Mouse (Mus musculus): Measurements from ENCODE around the gene Nktr. TPM values are rescaled to one million over a fixed set of nuclear protein-coding genes. Genes with fewer than 3 reads are reported as not detected.

Gene Nktr
- polyA plus RNA-seq, 1 experiment from 2014 or later, result 70.1 TPM

- Histone ChIP-seq H3K9me3 (no peaks in the 10 kb centered on the region), H3K27ac (no peak overlapping the region), H3K36me3 (no peaks in the 10 kb centered on the region), H3K27me3 (peaks cover 10% of the 10 kb centered on the region; the same call in 1 of the 2 replicates), H3K4me2 (no peak overlapping the region), H3K9ac (no peak overlapping the region), H3K4me1 (peaks cover 6% of the 10 kb centered on the region; the same call in 1 of the 2 replicates), H3K4me3 (no peak overlapping the region)
- no peak for ATAC-seq (ENCODE audit: insufficient number of reproducible peaks, insufficient read depth, low FRiP score, low TSS enrichment, low read depth)
- 50% methylated on average over 1 of the region's 1 CpGs for WGBS
Measured at GRCm38 (mm10) chr9:121794972-121795539, 76.1 kb downstream of the Nktr start.

- H3K9me3 ChIP-seq, result no peaks in the 10 kb centered on the region
- WGBS, result 14% methylated on average over 12 of the region's 12 CpGs
- no peak overlapping the region for H3K27ac ChIP-seq
- H3K27me3 ChIP-seq, result peaks cover 10% of the 10 kb centered on the region; the same call in 1 of the 2 replicates
- H3K9ac ChIP-seq, result no peak overlapping the region
- H3K36me3 ChIP-seq, result no peaks in the 10 kb centered on the region
- H3K4me2 ChIP-seq, result peak overlapping the region; percentile 37
- H3K4me1 ChIP-seq, result peaks cover 6% of the 10 kb centered on the region; the same call in 1 of the 2 replicates
- no peak; the same call in 1 of the 2 replicates for ATAC-seq (ENCODE audit: insufficient number of reproducible peaks, insufficient read depth, low FRiP score, low TSS enrichment, low read depth)
- H3K4me3 ChIP-seq, result no peak overlapping the region
Measured at GRCm38 (mm10) chr9:121797722-121798121, 78.8 kb downstream of the Nktr start.

DNA sequence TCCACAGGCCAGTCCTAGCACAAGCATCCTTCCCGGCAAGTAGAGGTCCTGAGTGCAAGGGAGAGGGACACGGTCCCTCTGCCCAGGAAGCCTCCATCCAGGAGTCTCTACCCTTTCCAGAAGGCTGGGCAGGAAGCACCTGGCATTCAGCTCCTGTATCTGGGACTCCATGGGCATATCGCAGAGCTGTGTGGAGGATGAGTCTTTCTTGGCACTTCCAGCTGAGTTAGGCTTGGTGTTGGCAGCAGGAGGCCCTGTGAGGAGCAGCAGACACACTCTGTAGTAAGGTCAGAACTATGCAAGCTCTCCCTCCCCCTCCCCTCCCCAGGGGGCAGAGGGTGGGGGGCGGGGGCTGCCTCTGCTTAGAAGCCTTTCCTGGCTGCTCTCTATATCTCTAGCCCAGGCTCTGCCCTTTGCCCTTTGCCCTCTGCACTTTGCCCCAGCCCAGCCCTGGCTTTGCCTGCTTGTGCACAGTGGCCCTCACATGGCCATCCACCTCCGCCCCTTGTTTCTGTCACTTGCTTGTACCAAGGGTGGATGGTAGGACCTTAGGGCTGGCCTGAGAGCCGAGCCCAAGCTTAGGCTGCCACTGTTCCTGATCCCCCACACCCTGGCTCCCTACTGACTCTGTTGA is 80.0 kb downstream of the Nktr start:
- H3K36me3 ChIP-seq, result no peaks in the 10 kb centered on the region
- no peak overlapping the region for H3K27ac ChIP-seq
- H3K4me1 ChIP-seq, result peaks cover 6% of the 10 kb centered on the region; the same call in 1 of the 2 replicates
- no peak overlapping the region for H3K4me3 ChIP-seq
- H3K27me3 ChIP-seq, result peaks cover 10% of the 10 kb centered on the region; the same call in 1 of the 2 replicates
- no peaks in the 10 kb centered on the region for H3K9me3 ChIP-seq
- no peak overlapping the region for H3K9ac ChIP-seq
- no peak for ATAC-seq (ENCODE audit: insufficient number of reproducible peaks, insufficient read depth, low FRiP score, low TSS enrichment, low read depth)
- H3K4me2 ChIP-seq, result no peak overlapping the region
- 28% methylated on average over 6 of the region's 6 CpGs for WGBS

DNA sequence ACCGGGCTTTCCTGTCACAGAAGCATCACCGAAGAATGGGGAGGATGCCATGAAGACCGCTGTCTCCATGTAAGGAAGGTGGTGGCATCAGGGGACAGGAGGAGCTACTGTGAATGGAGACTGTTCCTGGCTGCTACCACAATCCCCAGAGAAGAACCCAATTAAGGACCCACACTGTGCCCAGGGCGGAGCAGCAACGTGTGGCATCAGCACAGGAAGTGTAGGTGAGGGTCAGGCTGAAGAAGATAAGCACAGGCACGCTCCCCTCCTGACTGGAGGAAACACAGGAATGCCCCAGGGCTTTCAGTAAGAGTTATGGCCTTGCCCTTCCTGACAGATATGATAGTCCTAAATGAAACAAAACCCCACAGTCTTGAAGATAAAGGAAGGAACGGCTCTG is 83.8 kb downstream of the Nktr start:
- no peak overlapping the region for H3K4me3 ChIP-seq
- ATAC-seq (ENCODE audit: insufficient number of reproducible peaks, insufficient read depth, low FRiP score, low TSS enrichment, low read depth), result no peak
- H3K27ac ChIP-seq, result no peak overlapping the region
- H3K9me3 ChIP-seq, result no peaks in the 10 kb centered on the region
- H3K27me3 ChIP-seq, result peaks cover 3% of the 10 kb centered on the region; the same call in 1 of the 2 replicates
- no peaks in the 10 kb centered on the region for H3K36me3 ChIP-seq
- no peak overlapping the region for H3K4me2 ChIP-seq
- H3K9ac ChIP-seq, result no peak overlapping the region
- 58% methylated on average over 7 of the region's 7 CpGs for WGBS
- peaks cover 11% of the 10 kb centered on the region; the same call in 1 of the 2 replicates for H3K4me1 ChIP-seq

Other genes with a start within 250 kb of the Nktr start
- 0.53 TPM in 1 of 2 replicates, not detected in the other for gene Cck, start 223.5 kb upstream of the Nktr start, polyA plus RNA-seq (2015; fragmentation: Nextera tagmentation; extraction: Ambion mirVana)
- gene Lyzl4, start 77.1 kb upstream of the Nktr start, polyA plus RNA-seq (2015; fragmentation: Nextera tagmentation; extraction: Ambion mirVana), result 0.28 and 0.34 TPM in 2 replicates
- 0.67 TPM in 2 replicates for gene Vipr1, start 76.5 kb upstream of the Nktr start, polyA plus RNA-seq (2015; fragmentation: Nextera tagmentation; extraction: Ambion mirVana)
- 15.8 and 16.8 TPM in 2 replicates for gene Sec22c, start 13.7 kb upstream of the Nktr start, polyA plus RNA-seq (2015; fragmentation: Nextera tagmentation; extraction: Ambion mirVana)
- gene Ss18l2, start 8.8 kb upstream of the Nktr start, polyA plus RNA-seq (2015; fragmentation: Nextera tagmentation; extraction: Ambion mirVana), result 115 and 129 TPM in 2 replicates
- gene Zfp651, start 40.2 kb downstream of the Nktr start, polyA plus RNA-seq (2015; fragmentation: Nextera tagmentation; extraction: Ambion mirVana), result 14.0 and 16.5 TPM in 2 replicates
- 1.1 and 1.2 TPM in 2 replicates for gene Klhl40, start 58.4 kb downstream of the Nktr start, polyA plus RNA-seq (2015; fragmentation: Nextera tagmentation; extraction: Ambion mirVana)
- 0.20 TPM in 1 of 2 replicates, not detected in the other for gene Hhatl, start 73.3 kb downstream of the Nktr start, polyA plus RNA-seq (2015; fragmentation: Nextera tagmentation; extraction: Ambion mirVana)
- 0.85 and 1.0 TPM in 2 replicates for gene Ccdc13, start 120.3 kb downstream of the Nktr start, polyA plus RNA-seq (2015; fragmentation: Nextera tagmentation; extraction: Ambion mirVana)
- gene Higd1a, start 139.2 kb downstream of the Nktr start, polyA plus RNA-seq (2015; fragmentation: Nextera tagmentation; extraction: Ambion mirVana), result 162 and 168 TPM in 2 replicates
- 0.58 TPM in 1 of 2 replicates, not detected in the other for gene Ackr2, start 179.2 kb downstream of the Nktr start, polyA plus RNA-seq (2015; fragmentation: Nextera tagmentation; extraction: Ambion mirVana)
- gene Cyp8b1, start 197.1 kb downstream of the Nktr start, polyA plus RNA-seq (2015; fragmentation: Nextera tagmentation; extraction: Ambion mirVana), result 0.14 TPM in 1 of 2 replicates, not detected in the other
- gene Fam198a, start 231.8 kb downstream of the Nktr start, polyA plus RNA-seq (2015; fragmentation: Nextera tagmentation; extraction: Ambion mirVana), result 2.4 and 3.2 TPM in 2 replicates